Mouse (Mus musculus): ENCODE results near the gene Utrn.

The Utrn gene

GRCm38 (mm10) chr10:12792049-12792448 lies 77.1 kb downstream of the Utrn start:
- DNase-seq = no peak

DNA sequence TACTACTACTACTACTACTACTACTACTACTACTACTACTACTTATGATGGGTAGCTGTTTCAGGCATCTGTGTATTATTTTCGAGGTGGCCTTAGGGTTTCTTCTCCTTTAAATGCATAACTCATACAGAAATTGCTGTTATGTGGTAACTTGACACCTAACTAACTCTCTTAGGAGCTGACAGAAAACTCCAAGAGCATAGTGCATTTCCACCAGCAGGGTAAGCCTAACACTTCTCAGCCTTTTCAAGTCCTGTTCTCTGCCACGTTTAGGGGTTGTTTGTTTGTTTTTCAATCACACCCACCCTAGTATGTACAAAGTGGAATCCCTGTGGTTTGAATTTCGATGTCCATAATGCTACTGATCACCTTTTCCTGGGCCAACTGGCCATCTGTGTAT lies 78.3 kb downstream of the Utrn start:
- no peak for DNase-seq

GRCm38 (mm10) chr10:12788529-12788928 lies 80.6 kb downstream of the Utrn start:
- DNase-seq = no peak

DNA sequence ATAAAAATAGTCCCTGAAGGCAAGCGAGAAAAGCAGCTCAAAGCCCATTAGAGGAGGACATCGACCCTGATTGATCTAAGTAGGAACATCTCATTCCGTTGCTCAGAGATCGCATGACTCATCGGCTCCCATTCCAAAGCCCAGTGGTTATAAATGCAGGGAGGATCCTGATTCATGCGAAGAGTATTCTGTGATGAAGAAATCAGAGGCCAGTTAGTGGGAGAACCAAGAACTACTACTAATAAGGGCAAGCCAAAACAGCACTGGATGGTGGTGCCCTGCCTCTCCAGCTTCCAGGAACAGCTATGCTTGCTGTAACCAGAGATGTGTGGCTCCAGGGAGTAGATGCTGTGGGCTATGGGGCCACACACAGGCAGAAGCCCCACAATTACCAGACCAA lies 81.2 kb downstream of the Utrn start:
- DNase-seq = no peak

DNA sequence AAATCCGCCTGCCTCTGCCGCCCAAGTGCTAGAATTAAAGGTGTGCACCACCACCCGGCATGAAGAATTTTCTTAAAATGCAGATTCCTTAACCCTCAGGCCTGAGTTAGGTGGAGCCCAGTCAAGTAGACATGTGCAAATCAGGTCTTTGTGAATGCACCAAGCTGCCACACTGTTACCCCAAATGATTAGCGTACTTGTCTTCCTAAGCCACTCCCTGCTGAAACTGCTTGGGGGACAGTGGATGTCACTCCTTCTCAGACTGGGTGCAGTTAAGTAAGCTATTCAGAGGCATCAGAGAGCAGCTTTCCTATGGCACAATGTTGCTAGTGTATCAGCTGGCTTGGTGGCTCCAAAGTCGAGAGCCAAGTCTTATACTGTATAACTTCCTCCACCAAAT lies 83.9 kb downstream of the Utrn start:
- no peak for DNase-seq

GRCm38 (mm10) chr10:12781381-12781907 lies 87.7 kb downstream of the Utrn start:
- peak; percentile 25 for DNase-seq

DNA sequence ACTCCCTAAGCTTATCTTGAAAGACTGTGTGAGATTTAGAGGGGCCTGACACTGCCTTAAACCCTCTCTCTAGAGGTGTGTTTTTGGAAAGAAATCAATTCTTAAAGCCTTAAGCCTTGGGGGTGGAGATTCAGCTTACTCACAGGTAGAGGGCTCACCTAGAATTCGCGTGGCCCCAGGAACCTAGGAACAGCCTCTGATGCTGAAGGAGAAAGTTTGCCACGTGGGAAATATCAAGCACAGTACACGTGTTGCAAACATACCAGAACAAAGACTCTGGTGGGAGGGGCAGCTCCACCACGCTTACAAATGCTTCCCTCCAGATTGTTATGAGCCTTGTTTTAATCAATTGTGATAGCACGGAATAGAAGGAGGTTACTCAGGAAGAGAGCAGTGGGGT lies 96.0 kb downstream of the Utrn start:
- DNase-seq = no peak

DNA sequence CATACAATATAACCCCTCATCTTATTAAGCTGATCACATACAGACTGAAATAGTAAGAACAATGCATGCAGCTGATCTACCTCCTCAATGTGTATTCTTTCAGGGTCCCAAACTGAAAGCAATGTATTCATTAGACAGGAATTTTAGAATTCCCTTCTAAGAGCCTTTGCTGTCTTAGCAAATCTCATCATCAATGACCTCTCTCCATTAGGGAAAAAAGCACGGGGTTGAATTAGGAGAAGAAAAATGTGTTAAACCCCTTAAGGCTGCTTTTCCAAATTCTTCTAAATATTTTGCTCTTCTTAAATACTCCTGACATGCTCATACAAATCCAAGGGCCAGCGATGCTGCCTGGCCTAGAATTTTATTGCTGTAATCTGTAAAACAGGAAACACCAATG lies 97.7 kb downstream of the Utrn start:
- DNase-seq = no peak

GRCm38 (mm10) chr10:12762668-12763067 lies 106.5 kb downstream of the Utrn start:
- DNase-seq = no peak

DNA sequence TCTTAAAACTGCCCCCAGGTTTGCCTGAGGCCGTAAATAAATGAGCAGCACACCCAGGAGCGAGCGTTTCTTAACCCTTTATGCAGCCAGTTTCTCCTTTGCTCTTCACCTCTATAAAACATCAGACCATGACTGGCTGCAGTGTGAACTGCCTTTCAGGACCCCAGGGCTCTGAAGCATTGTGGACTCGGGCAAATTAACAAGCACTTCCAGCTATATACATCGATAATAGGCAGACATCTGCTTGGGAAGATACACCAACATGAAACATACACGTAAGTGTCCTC lies 110.5 kb downstream of the Utrn start:
- DNase-seq = no peak

DNA sequence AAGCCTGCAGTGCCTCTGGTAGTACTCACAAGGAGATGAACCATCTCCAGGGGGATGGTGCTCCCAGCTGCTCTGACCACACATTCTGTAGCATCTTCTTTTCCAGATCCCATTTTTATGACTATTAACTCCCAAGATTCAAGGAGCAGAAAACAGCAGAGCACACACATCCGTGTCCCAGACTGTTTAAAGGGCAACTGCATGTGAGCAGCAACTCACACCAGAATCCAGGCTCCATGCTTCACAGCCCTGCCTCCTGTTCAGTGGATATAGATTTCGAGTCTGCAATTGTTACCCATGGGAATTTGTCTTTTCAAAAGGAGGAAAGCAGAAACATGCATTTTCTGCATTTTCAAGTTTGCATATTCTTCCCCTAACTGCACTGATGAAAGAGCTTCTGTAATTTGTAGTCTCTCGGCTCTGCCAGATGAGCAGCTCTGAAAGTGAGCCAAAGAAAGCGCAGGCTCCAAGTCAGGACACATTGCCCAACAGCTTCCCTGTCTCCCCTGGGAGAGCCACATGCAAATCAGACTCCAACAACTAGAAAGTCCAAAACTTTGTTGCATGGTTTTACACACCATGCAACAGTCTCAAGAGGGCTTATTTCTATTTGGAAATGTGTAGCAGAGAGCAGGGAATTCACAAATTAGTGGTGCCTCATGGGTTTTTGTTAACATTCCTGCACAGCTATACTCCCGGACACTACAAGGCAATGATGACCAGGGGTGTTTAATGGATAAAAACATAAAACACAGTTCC lies 111.0 kb downstream of the Utrn start:
- peak; percentile 47 for DNase-seq

GRCm38 (mm10) chr10:12756692-12757091 lies 112.5 kb downstream of the Utrn start:
- no peak for DNase-seq

DNA sequence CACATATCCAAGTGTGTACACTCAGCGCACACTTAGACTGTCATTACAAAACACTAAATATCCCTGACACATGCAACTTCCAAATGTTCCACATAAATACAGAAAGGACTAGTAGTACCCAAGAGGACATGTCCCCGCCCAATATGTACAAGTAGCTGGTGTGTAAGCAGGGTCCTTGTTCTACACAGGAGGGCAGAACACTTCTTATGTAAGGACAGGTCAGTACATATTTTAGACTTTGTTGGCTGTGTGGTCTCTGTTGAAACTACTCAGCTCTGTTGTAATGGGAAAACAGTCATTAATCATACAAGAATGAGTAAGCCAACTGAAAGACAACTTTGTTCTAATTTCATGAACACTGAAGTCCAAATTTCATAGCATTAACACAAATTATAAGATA lies 114.3 kb downstream of the Utrn start:
- DNase-seq = no peak

GRCm38 (mm10) chr10:12754166-12754565 lies 115.0 kb downstream of the Utrn start:
- no peak for DNase-seq

- no peak for DNase-seq
Measured at GRCm38 (mm10) chr10:12743717-12744116, 125.4 kb downstream of the Utrn start.

- no peak for DNase-seq
Measured at GRCm38 (mm10) chr10:12739302-12739987, 129.7 kb downstream of the Utrn start.

DNA sequence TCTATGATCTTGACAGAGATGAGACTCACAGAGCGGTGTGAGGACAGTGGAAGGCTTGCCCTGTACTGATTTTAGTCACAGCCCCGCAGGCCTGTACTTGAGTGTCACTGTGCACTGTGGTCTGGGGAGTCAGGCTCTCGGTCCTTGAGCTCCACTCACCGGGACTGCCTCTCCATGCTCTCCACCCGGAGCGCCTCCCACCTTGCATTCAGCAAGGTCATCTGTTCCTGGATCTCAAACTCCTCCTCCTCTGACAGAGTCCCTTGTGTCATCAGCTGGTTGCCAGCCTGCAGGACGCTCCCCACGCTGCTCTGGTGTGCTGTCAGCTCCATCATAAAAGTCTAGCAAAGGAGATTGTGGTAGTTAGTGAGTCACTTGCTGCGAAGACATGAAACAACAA lies 131.2 kb downstream of the Utrn start:
- DNase-seq = peak; percentile 25

GRCm38 (mm10) chr10:12736861-12737835 lies 132.0 kb downstream of the Utrn start:
- peak; percentile 44 for DNase-seq

- no peak for DNase-seq
Measured at GRCm38 (mm10) chr10:12735695-12736094, 133.5 kb downstream of the Utrn start.

GRCm38 (mm10) chr10:12731459-12731858 lies 137.7 kb downstream of the Utrn start:
- DNase-seq = no peak

- no peak for DNase-seq
Measured at GRCm38 (mm10) chr10:12729635-12730034, 139.5 kb downstream of the Utrn start.

GRCm38 (mm10) chr10:12729033-12729432 lies 140.1 kb downstream of the Utrn start:
- DNase-seq = no peak

DNA sequence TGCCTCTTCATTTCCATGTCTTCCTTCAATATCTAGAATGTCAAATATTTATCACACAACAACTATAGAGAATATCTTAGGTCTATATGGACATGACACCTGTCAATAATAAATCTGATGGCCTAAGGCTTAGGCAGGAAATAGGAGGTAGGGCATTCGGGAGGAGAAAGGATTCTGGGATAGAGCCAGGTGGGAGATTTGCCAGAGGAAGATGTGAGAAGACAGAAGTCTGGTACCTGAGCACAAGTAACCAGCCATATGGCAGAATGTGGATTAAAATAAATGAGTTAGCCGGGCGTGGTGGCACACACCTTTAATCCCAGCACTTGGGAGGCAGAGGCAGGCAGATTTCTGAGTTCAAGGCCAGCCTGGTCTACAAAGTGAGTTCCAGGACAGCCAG lies 141.3 kb downstream of the Utrn start:
- no peak for DNase-seq
